ENCODE assay signal across 9 mouse cellular contexts in genomic region chr4:81332901-81333627, GRCm38 (mm10).
A peak's percentile ranks its signal among the peaks of the same experiment; 100 is the strongest.
DNase-seq lines count a peak whose midpoint lies in the region; ATAC-seq and TF ChIP-seq lines count a peak whose summit lies in the region.
"Had no signal": no experiment of that assay in that cellular context is flagged by ENCODE, and none has a peak within 500 bp of the region (broad histone marks: within the 10 kb centered on the region; RNA-seq: fewer than 3 reads in every experiment).

No protein-coding gene starts in this region.

- no peak for DNase-seq in limb, embryonic 11.5 days (ENCODE audit: low spot score)
- no peak for DNase-seq in limb, embryonic 10.5 days (ENCODE audit: low spot score)
- peak; percentile 48 to 65 for DNase-seq in left cerebral cortex, adult 9 months (ENCODE audit: low spot score in 2 of 2)
- peak; percentile 11 for DNase-seq in right cerebral cortex, postnatal 4 days
- no peak for DNase-seq in cerebellum, adult 2 months
- DNase-seq in kidney, adult 2 months = no peak
- DNase-seq: liver, embryonic 13.5 days had no signal

- no peak overlapping the region for H3K4me3 ChIP-seq in limb, embryonic 11.5 days (ENCODE audit: low read depth, low read length)
- H3K4me3 ChIP-seq in limb, embryonic 10.5 days = no peak overlapping the region
- no peak overlapping the region for H3K4me3 ChIP-seq in hindbrain, embryonic 12.5 days
- H3K4me3 ChIP-seq in cerebellum, adult 2 months (replicated peaks; ENCODE audit: insufficient read depth, low read depth, low read length) = no peak overlapping the region
- no peak overlapping the region for H3K4me3 ChIP-seq in kidney, adult 2 months (ENCODE audit: insufficient read depth, low read depth, low read length)
- H3K4me3 ChIP-seq: liver, embryonic 13.5 days had no signal

- no peak overlapping the region for H3K4me2 ChIP-seq in limb, embryonic 11.5 days (ENCODE audit: low read depth, severe bottlenecking)
- H3K4me2 ChIP-seq in hindbrain, embryonic 12.5 days (replicated peaks) = no peak overlapping the region
- H3K4me2 ChIP-seq: liver, embryonic 13.5 days had no signal

- ATAC-seq in limb, embryonic 11.5 days (ENCODE audit: insufficient number of reproducible peaks, low FRiP score, low TSS enrichment, low read depth) = peak; percentile 47; the same call in 1 of the 2 replicates
- ATAC-seq in hindbrain, embryonic 12.5 days (ENCODE audit: low FRiP score) = no peak
- ATAC-seq in granulocyte monocyte progenitor cell, adult 5-6 weeks (replicated peaks; ENCODE audit: poor library complexity, severe bottlenecking) = no peak

- no peak overlapping the region for H3K9ac ChIP-seq in limb, embryonic 11.5 days (ENCODE audit: low read length)
- H3K9ac ChIP-seq in hindbrain, embryonic 12.5 days = no peak overlapping the region
- H3K9ac ChIP-seq: liver, embryonic 13.5 days had no signal

- H3K9me3 ChIP-seq in limb, embryonic 11.5 days (ENCODE audit: control insufficient read depth, low read length) = no peaks in the 10 kb centered on the region
- no peaks in the 10 kb centered on the region for H3K9me3 ChIP-seq in limb, embryonic 10.5 days (replicated peaks)
- no peaks in the 10 kb centered on the region for H3K9me3 ChIP-seq in hindbrain, embryonic 12.5 days (replicated peaks)
- H3K9me3 ChIP-seq: liver, embryonic 13.5 days had no signal

- H3K27me3 ChIP-seq in limb, embryonic 11.5 days (ENCODE audit: control insufficient read depth, insufficient read depth, low read length) = no peaks in the 10 kb centered on the region
- H3K27me3 ChIP-seq in limb, embryonic 10.5 days (ENCODE audit: low read depth, poor library complexity, severe bottlenecking) = no peaks in the 10 kb centered on the region
- no peaks in the 10 kb centered on the region for H3K27me3 ChIP-seq in hindbrain, embryonic 12.5 days
- H3K27me3 ChIP-seq in cerebellum, adult 2 months (ENCODE audit: control insufficient read depth, insufficient read depth, low read length) = no peaks in the 10 kb centered on the region
- H3K27me3 ChIP-seq in kidney, adult 2 months (replicated peaks; ENCODE audit: control insufficient read depth, insufficient read depth, low read length) = no peaks in the 10 kb centered on the region
- H3K27me3 ChIP-seq: liver, embryonic 13.5 days had no signal

- whole genome bisulfite sequencing in limb, embryonic 11.5 days = 66% methylated on average over 11 of the region's 11 CpGs
- WGBS in limb, embryonic 10.5 days = 87% methylated on average over 11 of the region's 11 CpGs
- WGBS in hindbrain, embryonic 12.5 days = 65% methylated on average over 11 of the region's 11 CpGs
- WGBS in cerebellum, adult 2 months = 84% methylated on average over 11 of the region's 11 CpGs
- 74% methylated on average over 11 of the region's 11 CpGs for WGBS in kidney, adult 2 months

- TF ChIP-seq CTCF in cerebellum, adult 2 months (IDR thresholded peaks at IDR 0.05; ENCODE audit: borderline replicate concordance, insufficient read depth, low read depth, low read length) = no peak
- no peak for TF ChIP-seq CTCF in kidney, adult 2 months (conservative IDR thresholded peaks at IDR 0.05; ENCODE audit: insufficient read depth, insufficient read length, low read depth, low read length)

- H3K27ac ChIP-seq in limb, embryonic 11.5 days (replicated peaks; ENCODE audit: low read depth, low read length) = no peak overlapping the region; the same call in 1 of the 2 replicates
- no peak overlapping the region for H3K27ac ChIP-seq in limb, embryonic 10.5 days
- H3K27ac ChIP-seq in hindbrain, embryonic 12.5 days = peak overlapping the region; percentile 19
- no peak overlapping the region for H3K27ac ChIP-seq in cerebellum, adult 2 months (ENCODE audit: insufficient read depth, low read length)
- H3K27ac ChIP-seq in kidney, adult 2 months (ENCODE audit: insufficient read depth, low read depth, low read length) = no peak overlapping the region
- H3K27ac ChIP-seq: liver, embryonic 13.5 days had no signal

- no peaks in the 10 kb centered on the region for H3K36me3 ChIP-seq in limb, embryonic 11.5 days (ENCODE audit: control insufficient read depth, insufficient read depth, low read length)
- H3K36me3 ChIP-seq in limb, embryonic 10.5 days = peaks cover 26% of the 10 kb centered on the region
- no peaks in the 10 kb centered on the region for H3K36me3 ChIP-seq in hindbrain, embryonic 12.5 days
- H3K36me3 ChIP-seq in kidney, adult 2 months (ENCODE audit: control insufficient read depth, insufficient read depth, low read length) = no peaks in the 10 kb centered on the region
- H3K36me3 ChIP-seq: liver, embryonic 13.5 days had no signal

- no peak for TF ChIP-seq POLR2A in cerebellum, adult 2 months (IDR thresholded peaks at IDR 0.05; ENCODE audit: borderline replicate concordance, insufficient read depth, low read length)
- no peak for TF ChIP-seq POLR2A in kidney, adult 2 months (IDR thresholded peaks at IDR 0.05; ENCODE audit: low read depth, low read length)

- peaks cover 4% of the 10 kb centered on the region; the same call in 1 of the 2 replicates for H3K4me1 ChIP-seq in limb, embryonic 11.5 days (ENCODE audit: control insufficient read depth, insufficient read depth, low read length)
- H3K4me1 ChIP-seq in limb, embryonic 10.5 days = 0 out of 2 replicates have a peak, but pooled peaks cover 4% of the 10 kb centered on the region
- peaks cover 17% of the 10 kb centered on the region; the same call in 1 of the 2 replicates for H3K4me1 ChIP-seq in hindbrain, embryonic 12.5 days
- no peaks in the 10 kb centered on the region for H3K4me1 ChIP-seq in cerebellum, adult 2 months (ENCODE audit: control insufficient read depth, insufficient read depth, low read length)
- H3K4me1 ChIP-seq in kidney, adult 2 months (ENCODE audit: control insufficient read depth, insufficient read depth, low read length) = no peaks in the 10 kb centered on the region
- H3K4me1 ChIP-seq: liver, embryonic 13.5 days had no signal

Comparison
In these comparisons a context has a peak if more than half of its experiments do, and no peak if none do; other contexts are left out.
1. DNase-seq: peak in left cerebral cortex, adult 9 months (2 of 2) and right cerebral cortex, postnatal 4 days (single experiment); none in limb, embryonic 11.5 days (single experiment), limb, embryonic 10.5 days (single experiment), cerebellum, adult 2 months (0 of 2) and kidney, adult 2 months (single experiment).